Mouse (Mus musculus): ENCODE results near the gene Tsacc. TPM values are rescaled to one million over a fixed set of nuclear protein-coding genes. Genes with fewer than 3 reads are reported as not detected.

Gene Tsacc
- polyA plus RNA-seq (2012; rRNA removed): 2.3 TPM in 2 replicates

GRCm38 (mm10) chr3:88296561-88297318 lies at the start of gene Tsacc, which contains the start of gene Cct3:
TSS of gene Tsacc (minus strand) at chr3:88296999.
TSS of gene Cct3 (plus strand) at chr3:88297116.

GRCm38 (mm10) chr3:88336058-88337013 lies 39.5 kb upstream of the Tsacc start, which contains the start of the genes Tmem79 and Smg5:
TSS of gene Tmem79 (minus strand) at chr3:88336148.
TSS of gene Smg5 (plus strand) at chr3:88336260.

GRCm38 (mm10) chr3:88324951-88325405 lies 28.2 kb upstream of the Tsacc start, which contains the start of gene Glmp:
TSS of gene Glmp (plus strand) at chr3:88325023.

GRCm38 (mm10) chr3:88287110-88287509 lies 9.7 kb downstream of the Tsacc start, which contains the start of gene Gm38392:
TSS of gene Gm38392 (minus strand) at chr3:88287210.

GRCm38 (mm10) chr3:88254268-88254926 lies 42.4 kb downstream of the Tsacc start, which contains the start of gene Rhbg:
TSS of gene Rhbg (minus strand) at chr3:88254709.

Other genes starting within 250 kb of the Tsacc start
- 22.7 and 25.6 TPM in 2 replicates for gene Naxe, start 238.5 kb downstream of the Tsacc start, polyA plus RNA-seq (2012; rRNA removed)
- not detected in 2 replicates for gene Ttc24, start 218.7 kb downstream of the Tsacc start, polyA plus RNA-seq (2012; rRNA removed)
- 7.0 and 8.7 TPM in 2 replicates for gene Iqgap3, start 215.0 kb downstream of the Tsacc start, polyA plus RNA-seq (2012; rRNA removed)
- 8.7 and 10.4 TPM in 2 replicates for gene Mef2d, start 154.6 kb downstream of the Tsacc start, polyA plus RNA-seq (2012; rRNA removed)
- 5.2 and 5.9 TPM in 2 replicates for gene Rhbg, start 42.3 kb downstream of the Tsacc start, polyA plus RNA-seq (2012; rRNA removed)
- 0.05 TPM in 1 of 2 replicates, not detected in the other for gene Gm38392, start 9.8 kb downstream of the Tsacc start, polyA plus RNA-seq (2012; rRNA removed)
- gene Cct3, start 117 bp upstream of the Tsacc start, polyA plus RNA-seq (2012; rRNA removed): 184 and 203 TPM in 2 replicates
- gene Glmp, start 28.0 kb upstream of the Tsacc start, polyA plus RNA-seq (2012; rRNA removed): 25.8 and 30.1 TPM in 2 replicates
- gene Tmem79, start 39.1 kb upstream of the Tsacc start, polyA plus RNA-seq (2012; rRNA removed): 0.53 and 0.83 TPM in 2 replicates
- 31.8 and 36.4 TPM in 2 replicates for gene Smg5, start 39.3 kb upstream of the Tsacc start, polyA plus RNA-seq (2012; rRNA removed)
- gene Paqr6, start 67.6 kb upstream of the Tsacc start, polyA plus RNA-seq (2012; rRNA removed): 6.3 and 7.4 TPM in 2 replicates
- gene Bglap3, start 75.7 kb upstream of the Tsacc start, polyA plus RNA-seq (2012; rRNA removed): 0.31 and 0.45 TPM in 2 replicates
- not detected in 2 replicates for gene Bglap2, start 81.7 kb upstream of the Tsacc start, polyA plus RNA-seq (2012; rRNA removed)
- gene Bglap, start 87.5 kb upstream of the Tsacc start, polyA plus RNA-seq (2012; rRNA removed): not detected in 2 replicates
- gene Pmf1, start 113.3 kb upstream of the Tsacc start, polyA plus RNA-seq (2012; rRNA removed): 57.8 and 64.4 TPM in 2 replicates
- gene Slc25a44, start 128.1 kb upstream of the Tsacc start, polyA plus RNA-seq (2012; rRNA removed): 7.5 and 8.9 TPM in 2 replicates
- 11.0 and 13.4 TPM in 2 replicates for gene Sema4a, start 164.2 kb upstream of the Tsacc start, polyA plus RNA-seq (2012; rRNA removed)
- 62.2 and 64.1 TPM in 2 replicates for gene Lmna, start 213.0 kb upstream of the Tsacc start, polyA plus RNA-seq (2012; rRNA removed)
- 1.2 and 1.3 TPM in 2 replicates for gene Mex3a, start 235.4 kb upstream of the Tsacc start, polyA plus RNA-seq (2012; rRNA removed)

All from liver, embryonic 14 days (tissue).